Mouse (Mus musculus) testis, adult 2 months (tissue): ENCODE data around the gene Sfpq.

Source experiments
- CTCF ChIP-seq: fragments of 200-500 bp; IDR thresholded peaks from 2 replicates; pipeline ENCODE4 v1.5.1; 2012; ENCODE audit warnings: low read depth, mild to moderate bottlenecking, inconsistent platforms, low read length, moderate library complexity; ENCODE audit not compliant: control insufficient read depth, insufficient read depth, insufficient replicate concordance
- POLR2A ChIP-seq: fragments of 200-500 bp; IDR thresholded peaks from 2 replicates; pipeline ENCODE4 v1.6.1; 2012; ENCODE audit warnings: low read depth, mild to moderate bottlenecking, inconsistent platforms, low read length, moderate library complexity; ENCODE audit not compliant: control insufficient read depth

- TF ChIP-seq POLR2A (peak; percentile 88), CTCF (no peak)
Measured at GRCm38 (mm10) chr4:127060585-127061290, 39.6 kb downstream of the Sfpq start, which contains the start of gene Zmym1.
